Mouse (Mus musculus) lung, postnatal 0 days (tissue): ENCODE data around the gene Trpv1. TPM values are rescaled to one million over a fixed set of nuclear protein-coding genes. Genes with fewer than 3 reads are reported as not detected.

Experiments
- ATAC-seq: fragments of 200-750 bp; cut with Nextera tagmentation; 2 replicates; pipeline ENCODE4 v1.8.0; 2017; ENCODE audit warnings: moderate library complexity
- DNase-seq: peaks from one replicate; pipeline ENCODE4 v3.0.0-alpha.2; 2016; ENCODE audit warnings: low spot score
- H3K27ac ChIP-seq: fragments of 300-500 bp; sonication (generic); 2 replicates; pipeline ENCODE4 v1.5.1; 2014; ENCODE audit warnings: antibody characterized with exemption, mild to moderate bottlenecking, low read length, mixed read lengths
- H3K27me3 ChIP-seq: fragments of 300-500 bp; sonication (generic); replicated peaks from 2 replicates; pipeline ENCODE4 v1.6.1; 2014; ENCODE audit warnings: low read length, mixed read lengths; ENCODE audit not compliant: insufficient read depth
- H3K36me3 ChIP-seq: fragments of 300-500 bp; sonication (generic); 2 replicates; pipeline ENCODE4 v1.6.1; 2014; ENCODE audit warnings: low read length, mixed read lengths; ENCODE audit not compliant: insufficient read depth
- H3K4me1 ChIP-seq: fragments of 300-500 bp; sonication (generic); 2 replicates; pipeline ENCODE4 v1.6.1; 2014; ENCODE audit warnings: antibody characterized with exemption, low read depth, low read length, mixed read lengths; ENCODE audit not compliant: insufficient read depth
- H3K4me2 ChIP-seq: fragments of 300-500 bp; sonication (generic); replicated peaks from 2 replicates; pipeline ENCODE4 v1.6.1; 2014; ENCODE audit warnings: low read depth, mild to moderate bottlenecking, low read length, moderate library complexity, mixed read lengths
- H3K4me3 ChIP-seq: fragments of 300-500 bp; sonication (generic); 2 replicates; pipeline ENCODE4 v1.5.1; 2014; ENCODE audit warnings: low read depth, low read length
- H3K9ac ChIP-seq: fragments of 300-500 bp; sonication (generic); replicated peaks from 2 replicates; pipeline ENCODE4 v1.6.1; 2014; ENCODE audit warnings: low read depth, mild to moderate bottlenecking
- H3K9me3 ChIP-seq: fragments of 300-500 bp; sonication (generic); 2 replicates; pipeline ENCODE4 v1.6.1; 2016; ENCODE audit warnings: low read length, mixed read lengths
- CTCF ChIP-seq: IDR thresholded peaks from 2 replicates; pipeline ENCODE4 v1.5.1; 2016; ENCODE audit warnings: antibody characterized with exemption, mild to moderate bottlenecking
- EP300 ChIP-seq: IDR thresholded peaks from 2 replicates; pipeline ENCODE4 v1.6.1; 2016; ENCODE audit warnings: antibody characterized with exemption, mild to moderate bottlenecking, control low read depth
- WGBS: fragments of 180-500 bp; shearing (Covaris S2); extraction: QIAGEN DNeasy Blood & Tissue Kit; methylation state at CpG from one replicate; pipeline ENCODE4 v1.1.7; 2014; 5-methylcytosine and 5-hydroxymethylcytosine counted together
- polyA plus RNA-seq: library from polyadenylated mRNA; unstranded; fragments of >200 nt; fragmentation: Nextera tagmentation; extraction: Ambion mirVana; gene quantifications from 2 replicates; pipeline ENCODE4 v1.2.1, GENCODE M21; 2015

The Trpv1 gene
- polyA plus RNA-seq, 1 experiment from 2014 or later: not detected

GRCm38 (mm10) chr11:73205194-73205593, 28.9 kb upstream of the Trpv1 start:
- 56% methylated on average over 7 of the region's 7 CpGs for WGBS
- H3K9me3 ChIP-seq: no peaks in the 10 kb centered on the region
- H3K4me2 ChIP-seq: no peak overlapping the region
- no peak overlapping the region for H3K9ac ChIP-seq
- H3K4me1 ChIP-seq: no peaks in the 10 kb centered on the region
- H3K27me3 ChIP-seq: no peaks in the 10 kb centered on the region
- TF ChIP-seq CTCF: no peak
- no peak for TF ChIP-seq EP300
- no peaks in the 10 kb centered on the region for H3K36me3 ChIP-seq
- no peak for DNase-seq
- H3K27ac ChIP-seq: no peak overlapping the region
- no peak overlapping the region for H3K4me3 ChIP-seq
- no peak for ATAC-seq

GRCm38 (mm10) chr11:73207621-73208020, 26.5 kb upstream of the Trpv1 start:
- ATAC-seq (no peak), DNase-seq (no peak)
- Histone ChIP-seq H3K9ac (no peak overlapping the region), H3K36me3 (no peaks in the 10 kb centered on the region), H3K4me3 (no peak overlapping the region), H3K4me1 (no peaks in the 10 kb centered on the region), H3K27me3 (no peaks in the 10 kb centered on the region), H3K9me3 (no peaks in the 10 kb centered on the region), H3K27ac (no peak overlapping the region), H3K4me2 (no peak overlapping the region)
- TF ChIP-seq EP300 (no peak), CTCF (peak; percentile 57)
- 78% methylated on average over 2 of the region's 2 CpGs for WGBS

GRCm38 (mm10) chr11:73213956-73214355, 20.1 kb upstream of the Trpv1 start:
- H3K27me3 ChIP-seq: no peaks in the 10 kb centered on the region
- H3K4me3 ChIP-seq: no peak overlapping the region
- TF ChIP-seq EP300 (no peak), CTCF (no peak)
- no peak overlapping the region for H3K4me2 ChIP-seq
- H3K9me3 ChIP-seq: no peaks in the 10 kb centered on the region
- no peaks in the 10 kb centered on the region for H3K4me1 ChIP-seq
- 59% methylated on average over 3 of the region's 3 CpGs for WGBS
- H3K9ac ChIP-seq: no peak overlapping the region
- DNase-seq (no peak), ATAC-seq (no peak)
- H3K27ac ChIP-seq: no peak overlapping the region
- no peaks in the 10 kb centered on the region for H3K36me3 ChIP-seq

GRCm38 (mm10) chr11:73219671-73220070, 14.4 kb upstream of the Trpv1 start:
- Histone ChIP-seq H3K9me3 (no peaks in the 10 kb centered on the region), H3K9ac (no peak overlapping the region), H3K36me3 (no peaks in the 10 kb centered on the region), H3K27me3 (no peaks in the 10 kb centered on the region), H3K27ac (no peak overlapping the region), H3K4me2 (no peak overlapping the region), H3K4me3 (no peak overlapping the region), H3K4me1 (no peaks in the 10 kb centered on the region)
- WGBS: 53% methylated on average over 2 of the region's 2 CpGs
- ATAC-seq (no peak), DNase-seq (no peak)
- no peak for TF ChIP-seq EP300
- TF ChIP-seq CTCF: peak; percentile 9; the same call in 1 of the 2 replicates

GRCm38 (mm10) chr11:73220651-73221050, 13.4 kb upstream of the Trpv1 start:
- no peak overlapping the region for H3K4me3 ChIP-seq
- DNase-seq (no peak), ATAC-seq (no peak)
- no peak overlapping the region for H3K27ac ChIP-seq
- no peaks in the 10 kb centered on the region for H3K9me3 ChIP-seq
- WGBS: 80% methylated on average over 1 of the region's 1 CpGs
- TF ChIP-seq CTCF (no peak), EP300 (no peak)
- no peak overlapping the region for H3K9ac ChIP-seq
- H3K4me2 ChIP-seq: no peak overlapping the region
- H3K4me1 ChIP-seq: no peaks in the 10 kb centered on the region
- no peaks in the 10 kb centered on the region for H3K36me3 ChIP-seq
- no peaks in the 10 kb centered on the region for H3K27me3 ChIP-seq

- H3K9me3 ChIP-seq: no peaks in the 10 kb centered on the region
- 21% methylated on average over 5 of the region's 5 CpGs for WGBS
- H3K27me3 ChIP-seq: no peaks in the 10 kb centered on the region
- no peaks in the 10 kb centered on the region for H3K4me1 ChIP-seq
- no peak overlapping the region for H3K27ac ChIP-seq
- H3K9ac ChIP-seq: no peak overlapping the region
- H3K4me3 ChIP-seq: no peak overlapping the region
- no peak for ATAC-seq
- DNase-seq: no peak
- no peaks in the 10 kb centered on the region for H3K36me3 ChIP-seq
- TF ChIP-seq EP300 (no peak), CTCF (no peak)
- H3K4me2 ChIP-seq: no peak overlapping the region
Measured at GRCm38 (mm10) chr11:73222846-73223245, 11.2 kb upstream of the Trpv1 start.

- no peak overlapping the region for H3K4me3 ChIP-seq
- 55% methylated on average over 2 of the region's 2 CpGs for WGBS
- DNase-seq: peak; percentile 40
Measured at GRCm38 (mm10) chr11:73223966-73224365, 10.1 kb upstream of the Trpv1 start.

More at GRCm38 (mm10) chr11:73223966-73224365, 10.1 kb upstream of the Trpv1 start:
- Histone ChIP-seq H3K4me1 (no peaks in the 10 kb centered on the region), H3K27me3 (no peaks in the 10 kb centered on the region), H3K9ac (no peak overlapping the region), H3K36me3 (no peaks in the 10 kb centered on the region), H3K4me2 (no peak overlapping the region), H3K27ac (no peak overlapping the region), H3K9me3 (no peaks in the 10 kb centered on the region)
- ATAC-seq: no peak
- TF ChIP-seq EP300 (no peak), CTCF (peak; percentile 68)
